Mouse (Mus musculus) liver, adult 2 months (tissue): Measurements from ENCODE around the gene Tfpi. TPM values are rescaled to one million over a fixed set of nuclear protein-coding genes. Genes with fewer than 3 reads are reported as not detected.
A peak's percentile ranks its signal among the peaks of the same experiment; 100 is the strongest.
"Not testable (repeated sequence)": the region's sequence is repeated elsewhere in the genome, so short reads cannot be mapped to it uniquely, and the experiment has no call there.

Experiments
- DNase-seq: peaks from one replicate; pipeline ENCODE4 v3.0.0-alpha.2; 2011; ENCODE audit warnings: low read depth, low spot score; ENCODE audit errors: extremely low read depth
- H3K27ac ChIP-seq: fragments of 200-500 bp; replicated peaks from 2 replicates; pipeline ENCODE4 v1.5.1; 2012; ENCODE audit warnings: low read depth, mild to moderate bottlenecking, control low read depth, inconsistent platforms, low read length; ENCODE audit not compliant: insufficient read depth
- H3K27me3 ChIP-seq: fragments of 200-500 bp; 2 replicates; pipeline ENCODE4 v1.6.1; 2012; ENCODE audit warnings: mild to moderate bottlenecking, moderate library complexity, low read length, inconsistent platforms; ENCODE audit not compliant: control insufficient read depth, insufficient read depth
- H3K36me3 ChIP-seq: fragments of 200-500 bp; 2 replicates; pipeline ENCODE4 v1.6.1; 2012; ENCODE audit warnings: low read length, inconsistent platforms; ENCODE audit not compliant: control insufficient read depth, insufficient read depth
- H3K4me1 ChIP-seq: fragments of 200-500 bp; 2 replicates; pipeline ENCODE4 v1.6.1; 2011; ENCODE audit warnings: low read length; ENCODE audit not compliant: control insufficient read depth, insufficient read depth
- H3K4me3 ChIP-seq: fragments of 200-500 bp; 2 replicates; pipeline ENCODE4 v1.5.1; 2011; ENCODE audit warnings: low read depth, mild to moderate bottlenecking, control low read depth, low read length, moderate library complexity; ENCODE audit not compliant: insufficient read depth
- H3K79me2 ChIP-seq: fragments of 200-500 bp; 2 replicates; pipeline ENCODE4 v1.6.1; 2012; ENCODE audit warnings: inconsistent platforms, mild to moderate bottlenecking, low read length, moderate library complexity; ENCODE audit not compliant: control insufficient read depth, insufficient read depth
- H3K9ac ChIP-seq: fragments of 200-500 bp; 2 replicates; pipeline ENCODE4 v1.6.1; 2012; ENCODE audit warnings: low read depth, mild to moderate bottlenecking, control low read depth, inconsistent platforms, low read length
- CTCF ChIP-seq: fragments of 200-500 bp; IDR thresholded peaks from 2 replicates; pipeline ENCODE4 v1.5.1; 2011; ENCODE audit warnings: low read depth, low read length, control low read depth
- POLR2A ChIP-seq: fragments of 200-500 bp; IDR thresholded peaks from 2 replicates; pipeline ENCODE4 v1.6.1; 2011; ENCODE audit warnings: low read length, control low read depth; ENCODE audit not compliant: insufficient read depth; ENCODE audit errors: extremely low read depth
- WGBS: fragments of 180-500 bp; shearing (Covaris S2); methylation state at CpG from one replicate; pipeline ENCODE4 v1.1.7; 2018; 5-methylcytosine and 5-hydroxymethylcytosine counted together
- polyA plus RNA-seq: library from polyadenylated mRNA; depleted of rRNA; stranded (reverse); fragments of >200 nt; gene quantifications from 2 replicates; pipeline ENCODE4 v1.2.3, GENCODE M21; 2012
- total RNA-seq: library from RNA; depleted of rRNA; stranded (reverse); fragments of >200 nt; gene quantifications from 2 replicates; pipeline ENCODE4 v1.2.3, GENCODE M21; 2014

The Tfpi gene
- total and polyA plus RNA-seq, 2 experiments: 1.2 to 9.6 TPM

- Histone ChIP-seq H3K4me1 (peaks cover 4% of the 10 kb centered on the region; the same call in 1 of the 2 replicates), H3K4me3 (no peak overlapping the region), H3K27ac (no peak overlapping the region), H3K36me3 (no peaks in the 10 kb centered on the region), H3K27me3 (no peaks in the 10 kb centered on the region), H3K9ac (no peak overlapping the region), H3K79me2 (no peaks in the 10 kb centered on the region)
- WGBS: 14% methylated on average over 12 of the region's 12 CpGs
- TF ChIP-seq CTCF (no peak), POLR2A (no peak)
- peak; percentile 88 for DNase-seq
Observed at GRCm38 (mm10) chr2:84519514-84520067, 43.0 kb upstream of the Tfpi start.

DNA sequence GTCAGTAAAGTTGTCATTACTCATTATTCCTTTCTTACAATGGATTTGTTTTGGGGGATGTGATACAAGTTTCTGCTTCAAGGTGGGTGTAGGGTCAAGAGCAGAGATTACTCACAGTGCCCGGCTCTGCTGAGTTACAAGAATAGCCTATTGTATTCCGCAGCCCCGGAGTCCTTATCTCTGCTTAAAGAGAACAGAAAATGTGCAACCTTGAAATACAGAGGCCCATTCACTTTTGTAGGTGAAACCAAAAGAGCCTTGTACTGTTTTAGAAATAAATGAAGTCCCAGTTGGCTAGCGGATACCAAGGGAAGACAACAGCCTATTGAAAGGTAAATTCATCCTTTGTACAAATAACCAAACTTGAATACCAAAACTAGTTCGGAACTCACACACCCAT lies 42.2 kb upstream of the Tfpi start:
- whole genome bisulfite sequencing: 62% methylated on average over 5 of the region's 5 CpGs
- H3K27ac ChIP-seq: no peak overlapping the region
- no peak for DNase-seq
- peaks cover 4% of the 10 kb centered on the region; the same call in 1 of the 2 replicates for H3K4me1 ChIP-seq
- H3K27me3 ChIP-seq: no peaks in the 10 kb centered on the region
- no peak overlapping the region for H3K9ac ChIP-seq
- H3K79me2 ChIP-seq: no peaks in the 10 kb centered on the region
- H3K36me3 ChIP-seq: no peaks in the 10 kb centered on the region
- no peak overlapping the region for H3K4me3 ChIP-seq
- TF ChIP-seq POLR2A: no peak
- no peak for TF ChIP-seq CTCF

DNA sequence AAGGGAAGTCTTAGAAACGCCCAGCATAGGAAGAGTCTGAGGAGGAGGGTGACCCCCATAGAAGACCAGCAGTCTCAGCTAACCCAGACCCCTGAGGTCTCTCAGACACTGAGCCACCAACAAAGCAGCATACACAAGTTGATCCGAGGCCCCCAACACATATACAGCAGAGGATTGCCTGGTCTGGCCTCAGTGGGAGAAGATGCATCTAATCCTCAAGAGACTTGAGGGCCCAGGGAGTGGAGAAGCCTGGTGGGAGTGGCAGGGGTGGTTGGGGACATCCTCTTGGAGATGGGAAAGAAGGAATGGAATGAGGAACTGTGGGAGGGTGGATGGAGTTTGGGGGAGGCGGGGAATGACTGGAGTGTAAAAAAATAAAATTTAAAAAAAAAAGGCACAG lies 36.7 kb upstream of the Tfpi start:
- no peaks in the 10 kb centered on the region for H3K4me1 ChIP-seq
- no peak overlapping the region for H3K9ac ChIP-seq
- H3K36me3 ChIP-seq: no peaks in the 10 kb centered on the region
- H3K79me2 ChIP-seq: no peaks in the 10 kb centered on the region
- H3K4me3 ChIP-seq: no peak overlapping the region
- TF ChIP-seq POLR2A (no peak), CTCF (no peak)
- no peak overlapping the region for H3K27ac ChIP-seq
- WGBS: 96% methylated on average over 3 of the region's 3 CpGs
- no peak for DNase-seq
- H3K27me3 ChIP-seq: no peaks in the 10 kb centered on the region

DNA sequence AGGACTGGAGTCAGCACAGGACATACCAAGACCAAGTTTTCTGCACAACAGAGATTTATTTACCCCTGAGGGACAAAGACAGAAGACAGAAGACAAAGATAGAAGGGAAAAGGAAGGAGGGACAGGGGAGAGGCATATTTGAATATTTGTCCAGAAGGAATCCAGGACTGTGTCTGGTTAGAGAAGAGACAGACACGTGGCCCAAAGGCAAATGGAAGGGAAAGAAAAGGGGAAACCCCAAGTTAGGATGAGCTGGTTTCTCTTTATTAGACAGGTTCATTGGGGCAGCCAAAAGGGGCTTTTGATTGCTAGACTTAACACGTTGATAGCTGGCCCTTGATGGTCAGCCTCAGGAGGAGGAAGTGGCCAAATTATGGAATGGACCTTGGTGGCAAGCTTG lies 34.9 kb upstream of the Tfpi start:
- H3K36me3 ChIP-seq: no peaks in the 10 kb centered on the region
- no peaks in the 10 kb centered on the region for H3K4me1 ChIP-seq
- H3K27me3 ChIP-seq: no peaks in the 10 kb centered on the region
- no peak overlapping the region for H3K27ac ChIP-seq
- no peak overlapping the region for H3K9ac ChIP-seq
- TF ChIP-seq CTCF (no peak), POLR2A (no peak)
- no peak for DNase-seq
- H3K4me3 ChIP-seq: no peak overlapping the region
- 56% methylated on average over 2 of the region's 2 CpGs for WGBS
- H3K79me2 ChIP-seq: no peaks in the 10 kb centered on the region

DNA sequence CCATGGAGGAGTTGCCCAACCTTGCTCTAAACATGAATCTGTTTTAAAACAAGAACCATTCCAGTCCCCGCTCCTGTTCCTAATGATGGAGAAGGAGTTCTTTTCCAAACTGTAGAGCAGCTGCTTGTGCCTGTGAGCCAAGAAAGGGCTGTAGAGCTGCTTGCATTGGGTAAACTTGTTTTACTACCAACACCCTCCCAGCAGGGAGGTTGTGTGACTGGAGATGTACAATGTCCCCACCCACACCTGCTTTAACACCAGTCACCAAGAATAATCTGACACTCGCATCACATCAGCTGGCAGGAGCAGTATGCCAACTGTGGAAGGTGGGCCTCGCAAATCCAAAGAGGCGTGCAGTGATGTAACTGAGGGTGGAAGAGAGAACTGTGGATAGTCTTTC lies 34.5 kb upstream of the Tfpi start:
- H3K79me2 ChIP-seq: no peaks in the 10 kb centered on the region
- no peak overlapping the region for H3K9ac ChIP-seq
- H3K36me3 ChIP-seq: no peaks in the 10 kb centered on the region
- no peak for TF ChIP-seq POLR2A
- no peak for TF ChIP-seq CTCF
- no peak overlapping the region for H3K4me3 ChIP-seq
- H3K4me1 ChIP-seq: no peaks in the 10 kb centered on the region
- no peak overlapping the region for H3K27ac ChIP-seq
- 93% methylated on average over 4 of the region's 4 CpGs for WGBS
- H3K27me3 ChIP-seq: no peaks in the 10 kb centered on the region
- no peak for DNase-seq

DNA sequence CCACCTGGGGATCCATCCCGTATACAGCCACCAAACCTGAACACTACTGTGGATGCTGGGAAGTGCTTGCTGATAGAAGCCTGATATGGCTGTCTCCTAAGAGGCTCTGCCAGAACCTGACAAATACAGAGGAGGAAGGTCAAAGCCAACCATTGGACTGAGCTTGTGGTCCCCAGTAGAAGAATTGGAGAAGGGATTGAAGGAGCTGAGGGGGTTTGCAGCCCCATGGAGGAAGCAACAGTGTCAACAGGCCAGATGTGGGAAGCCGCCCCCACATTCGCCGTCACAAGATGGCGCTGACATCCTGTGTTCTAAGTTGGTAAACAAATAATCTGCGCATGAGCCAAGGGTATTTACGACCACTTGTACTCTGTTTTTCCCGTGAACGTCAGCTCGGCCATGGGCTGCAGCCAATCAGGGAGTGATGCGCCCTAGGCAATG lies 28.4 kb upstream of the Tfpi start:
- H3K4me3 ChIP-seq, H3K79me2 ChIP-seq, H3K27me3 ChIP-seq, H3K9ac ChIP-seq, H3K36me3 ChIP-seq, H3K4me1 ChIP-seq: not testable (repeated sequence)
- peak; percentile 10 for DNase-seq
- 20% methylated on average over 6 of the region's 11 CpGs for WGBS
- H3K27ac ChIP-seq: peak overlapping the region; percentile 60; the same call in 1 of the 2 replicates
